10 mouse cellular contexts compared by ENCODE assay signal in genomic region chr9:108304716-108305115, GRCm38 (mm10). TPM values are rescaled to one million over a fixed set of nuclear protein-coding genes. Genes with fewer than 3 reads are reported as not detected.
A peak's percentile ranks its signal among the peaks of the same experiment; 100 is the strongest.
DNase-seq lines count a peak whose midpoint lies in the region; ATAC-seq and TF ChIP-seq lines count a peak whose summit lies in the region.
"Had no signal": no experiment of that assay in that cellular context is flagged by ENCODE, and none has a peak within 500 bp of the region (broad histone marks: within the 10 kb centered on the region; RNA-seq: fewer than 3 reads in every experiment).

No protein-coding gene starts in this region.

- H3K4me3 ChIP-seq in erythroblast, embryonic 14.5 days (replicated peaks): peak overlapping the region; percentile 83
- H3K4me3 ChIP-seq in MEL (ENCODE audit: control insufficient read depth in 1 of 2, insufficient read depth in 1 of 2, low read depth in 2 of 2, low read length in 2 of 2): peak overlapping the region; percentile 75 to 83; a peak in 2 of 4 replicates
- peak overlapping the region; percentile 93 for H3K4me3 ChIP-seq in hindbrain, embryonic 10.5 days

- no peaks in the 10 kb centered on the region for H3K9me3 ChIP-seq in erythroblast, embryonic 14.5 days (ENCODE audit: control insufficient read depth, low read length)
- no peaks in the 10 kb centered on the region for H3K9me3 ChIP-seq in MEL (replicated peaks; ENCODE audit: insufficient read depth, low read length)
- no peaks in the 10 kb centered on the region for H3K9me3 ChIP-seq in hindbrain, embryonic 10.5 days

- TF ChIP-seq POLR2A in MEL (IDR thresholded peaks at IDR 0.05; ENCODE audit: control insufficient read depth in 1 of 2, insufficient read depth in 1 of 2, low read depth in 1 of 2, low read length in 2 of 2, poor library complexity in 1 of 2): no peak

- intact Hi-C loops in left cerebral cortex, postnatal 25 days (cut with DNase I): no loop called here

- no peak for DNase-seq in MEL (ENCODE audit: low read depth, low spot score)
- no peak for DNase-seq in hindbrain, embryonic 10.5 days (ENCODE audit: low spot score)
- DNase-seq in embryo, embryonic 11 days: no peak
- DNase-seq in left cerebral cortex, postnatal 25 days (ENCODE audit: low spot score in 2 of 2): no peak
- DNase-seq in kidney, postnatal 10 days: no peak
- DNase-seq: kidney, adult 8-10 months; right cerebral cortex, postnatal 14 days had no signal

- peak overlapping the region; percentile 83 for H3K9ac ChIP-seq in MEL (ENCODE audit: control insufficient read depth, low read depth, low read length, poor library complexity, severe bottlenecking)

- H3K27ac ChIP-seq in MEL (ENCODE audit: control insufficient read depth, low read depth, low read length): 0 out of 2 replicates have a peak overlapping the region, but pooled peaks have one; percentile 81
- H3K27ac ChIP-seq in hindbrain, embryonic 10.5 days: peak overlapping the region; percentile 99; the same call in 1 of the 2 replicates

- WGBS in hindbrain, embryonic 10.5 days: 85% methylated on average over 4 of the region's 4 CpGs

- no peak for ATAC-seq in erythroblast, adult 5-6 weeks (replicated peaks; ENCODE audit: low FRiP score, poor library complexity, severe bottlenecking)
- ATAC-seq in megakaryocyte-erythroid progenitor cell, adult 5-6 weeks (replicated peaks; ENCODE audit: low FRiP score, low TSS enrichment, poor library complexity, severe bottlenecking): peak; percentile 31; the same call in 1 of the 2 replicates

- no peaks in the 10 kb centered on the region for H3K27me3 ChIP-seq in erythroblast, embryonic 14.5 days (ENCODE audit: control insufficient read depth)
- no peaks in the 10 kb centered on the region for H3K27me3 ChIP-seq in MEL (ENCODE audit: control insufficient read depth in 1 of 2, insufficient read depth in 2 of 2, low read length in 2 of 2)
- H3K27me3 ChIP-seq in hindbrain, embryonic 10.5 days (ENCODE audit: insufficient read depth, poor library complexity, severe bottlenecking): no peaks in the 10 kb centered on the region

- peaks cover 50% of the 10 kb centered on the region for H3K4me1 ChIP-seq in erythroblast, embryonic 14.5 days (ENCODE audit: control insufficient read depth)
- H3K4me1 ChIP-seq in MEL (ENCODE audit: control insufficient read depth in 1 of 2, insufficient read depth in 2 of 2, low read length in 2 of 2): peaks cover 4 to 19% of the 10 kb centered on the region in 2 experiments; a peak in 3 of 4 replicates
- peaks cover 35% of the 10 kb centered on the region for H3K4me1 ChIP-seq in hindbrain, embryonic 10.5 days (replicated peaks)

- H3K79me2 ChIP-seq in MEL (ENCODE audit: control insufficient read depth, insufficient read depth, low read length, poor library complexity): peaks cover 36% of the 10 kb centered on the region

- TF ChIP-seq EP300 in MEL (IDR thresholded peaks at IDR 0.05; ENCODE audit: low read depth in 1 of 2, low read length in 2 of 2): 0 out of 4 replicates have a peak, but pooled peaks of 1 of the 2 experiments have one; percentile 24

- TF ChIP-seq CTCF in MEL (IDR thresholded peaks at IDR 0.05 in 2 of 3, conservative IDR thresholded peaks at IDR 0.05 in 1 of 3; ENCODE audit: control insufficient read depth in 1 of 3, insufficient read depth in 1 of 3, low read depth in 2 of 3, low read length in 3 of 3, poor library complexity in 1 of 3, severe bottlenecking in 1 of 3): no peak

- peaks cover 50% of the 10 kb centered on the region for H3K36me3 ChIP-seq in erythroblast, embryonic 14.5 days (ENCODE audit: control insufficient read depth)
- H3K36me3 ChIP-seq in MEL (ENCODE audit: control insufficient read depth in 1 of 2, insufficient read depth in 2 of 2, low read length in 2 of 2): peaks cover 0 to 30% of the 10 kb centered on the region in 2 experiments; a peak in 3 of 4 replicates
- H3K36me3 ChIP-seq in hindbrain, embryonic 10.5 days: peaks cover 44% of the 10 kb centered on the region

- TF ChIP-seq RAD21 in MEL (IDR thresholded peaks at IDR 0.05; ENCODE audit: low read depth, low read length): no peak

TF ChIP-seq in MEL, 35 proteins besides CTCF, POLR2A, EP300 and RAD21 (continues in another document):
- TF ChIP-seq ETS1 (IDR thresholded peaks at IDR 0.05; ENCODE audit: low read depth, low read length): 0 out of 2 replicates have a peak, but pooled peaks have one; percentile 40
- peak; percentile 79; the same call in 1 of the 2 replicates for TF ChIP-seq MEF2A (IDR thresholded peaks at IDR 0.05; ENCODE audit: extremely low read depth, insufficient replicate concordance, low read depth, low read length, poor library complexity, severe bottlenecking)
- peak; percentile 41; the same call in 1 of the 2 replicates for TF ChIP-seq TCF12 (IDR thresholded peaks at IDR 0.05; ENCODE audit: low read depth, low read length)
- TF ChIP-seq CHD2 (IDR thresholded peaks at IDR 0.05; ENCODE audit: low read length): no peak
- 0 out of 2 replicates have a peak, but pooled peaks have one; percentile 34 for TF ChIP-seq TBP (IDR thresholded peaks at IDR 0.05; ENCODE audit: low read depth, low read length)
- peak; percentile 11; the same call in 1 of the 2 replicates for TF ChIP-seq TAL1 (IDR thresholded peaks at IDR 0.05; ENCODE audit: low read length)

RNA-seq across cellular contexts. Expression of gene Rhoa, which starts 1.2 kb away (rescaled TPM):
- 12.9 and 13.9 TPM in 2 replicates for polyA plus RNA-seq in erythroblast, embryonic 14.5 days (2012)
- 149 and 157 TPM in 2 replicates for total RNA-seq in erythroblast, adult 5-6 weeks (2015; ENCODE audit: low replicate concordance)
- total RNA-seq in erythroblast, adult 5-6 weeks (2017; ENCODE audit: low replicate concordance): 238 and 268 TPM in 2 replicates
- total RNA-seq in MEL (2012; rRNA removed): 80.9 and 83.1 TPM in 2 replicates
- polyA plus RNA-seq in MEL (2012; ENCODE audit: insufficient read depth in 1 of 2, insufficient read length in 2 of 2, low read depth in 1 of 2, low replicate concordance in 2 of 2, missing spikeins in 1 of 2): 100 to 1,000 TPM in 1 of 2 experiments, not detected in 1; 241 TPM
- polyA plus RNA-seq in hindbrain, embryonic 10.5 days (2016; fragmentation: Nextera tagmentation; extraction: Ambion mirVana): 271 and 385 TPM in 2 replicates
- total RNA-seq in megakaryocyte-erythroid progenitor cell, adult 5-6 weeks (2014; fragmentation: Nextera tagmentation): 148 and 275 TPM in 2 replicates
- total RNA-seq in megakaryocyte-erythroid progenitor cell, adult 5-6 weeks (2017): 249 and 303 TPM in 2 replicates
- total RNA-seq in left cerebral cortex, postnatal 25 days (2021): 100 to 1,000 TPM; 165 to 175 TPM

RNA-seq across cellular contexts. Expression of gene Tcta, which starts 1.2 kb away (rescaled TPM):
- polyA plus RNA-seq in erythroblast, embryonic 14.5 days (2012): 0.16 TPM in 2 replicates
- 6.1 and 9.2 TPM in 2 replicates for total RNA-seq in erythroblast, adult 5-6 weeks (2015; ENCODE audit: low replicate concordance)
- total RNA-seq in erythroblast, adult 5-6 weeks (2017; ENCODE audit: low replicate concordance): 4.1 and 4.5 TPM in 2 replicates
- total RNA-seq in MEL (2012; rRNA removed): 3.4 and 4.9 TPM in 2 replicates
- polyA plus RNA-seq in MEL (2012; ENCODE audit: insufficient read depth in 1 of 2, insufficient read length in 2 of 2, low read depth in 1 of 2, low replicate concordance in 2 of 2, missing spikeins in 1 of 2): 1 to 10 TPM in 1 of 2 experiments, not detected in 1; 7.0 TPM
- polyA plus RNA-seq in hindbrain, embryonic 10.5 days (2016; fragmentation: Nextera tagmentation; extraction: Ambion mirVana): 20.7 and 32.7 TPM in 2 replicates
- 2.8 and 8.2 TPM in 2 replicates for total RNA-seq in megakaryocyte-erythroid progenitor cell, adult 5-6 weeks (2014; fragmentation: Nextera tagmentation)
- total RNA-seq in megakaryocyte-erythroid progenitor cell, adult 5-6 weeks (2017): 1.4 and 4.3 TPM in 2 replicates
- total RNA-seq in left cerebral cortex, postnatal 25 days (2021): 10 to 100 TPM; 33.2 to 34.6 TPM

RNA-seq across cellular contexts. Expression of gene Amt, which starts 8.1 kb away (rescaled TPM):
- polyA plus RNA-seq in erythroblast, embryonic 14.5 days (2012): not detected in 2 replicates
- not detected in 2 replicates for total RNA-seq in erythroblast, adult 5-6 weeks (2015; ENCODE audit: low replicate concordance)
- total RNA-seq in erythroblast, adult 5-6 weeks (2017; ENCODE audit: low replicate concordance): 0.51 TPM in 1 of 2 replicates, not detected in the other
- total RNA-seq in MEL (2012; rRNA removed): 0.15 and 0.26 TPM in 2 replicates
- polyA plus RNA-seq in MEL (2012; ENCODE audit: insufficient read depth in 1 of 2, insufficient read length in 2 of 2, low read depth in 1 of 2, low replicate concordance in 2 of 2, missing spikeins in 1 of 2): under 1 TPM in 1 of 2 experiments, not detected in 1; 0.58 TPM
- 31.4 and 34.7 TPM in 2 replicates for polyA plus RNA-seq in hindbrain, embryonic 10.5 days (2016; fragmentation: Nextera tagmentation; extraction: Ambion mirVana)
- total RNA-seq in megakaryocyte-erythroid progenitor cell, adult 5-6 weeks (2014; fragmentation: Nextera tagmentation): 0.28 TPM in 1 of 2 replicates, not detected in the other
- total RNA-seq in megakaryocyte-erythroid progenitor cell, adult 5-6 weeks (2017): 0.23 TPM in 1 of 2 replicates, not detected in the other
- total RNA-seq in left cerebral cortex, postnatal 25 days (2021): 10 to 100 TPM; 31.1 to 35.0 TPM

RNA-seq across cellular contexts. Expression of gene Nicn1, which starts 14.5 kb away (rescaled TPM):
- not detected in 2 replicates for polyA plus RNA-seq in erythroblast, embryonic 14.5 days (2012)
- 0.58 TPM in 1 of 2 replicates, not detected in the other for total RNA-seq in erythroblast, adult 5-6 weeks (2015; ENCODE audit: low replicate concordance)
- 1.0 TPM in 1 of 2 replicates, not detected in the other for total RNA-seq in erythroblast, adult 5-6 weeks (2017; ENCODE audit: low replicate concordance)
- 1.6 and 2.0 TPM in 2 replicates for total RNA-seq in MEL (2012; rRNA removed)
- 1 to 10 TPM in 1 of 2 experiments, not detected in 1; 4.7 TPM for polyA plus RNA-seq in MEL (2012; ENCODE audit: insufficient read depth in 1 of 2, insufficient read length in 2 of 2, low read depth in 1 of 2, low replicate concordance in 2 of 2, missing spikeins in 1 of 2)
- polyA plus RNA-seq in hindbrain, embryonic 10.5 days (2016; fragmentation: Nextera tagmentation; extraction: Ambion mirVana): 39.5 and 54.3 TPM in 2 replicates
- total RNA-seq in megakaryocyte-erythroid progenitor cell, adult 5-6 weeks (2014; fragmentation: Nextera tagmentation): 3.1 and 5.0 TPM in 2 replicates
- total RNA-seq in megakaryocyte-erythroid progenitor cell, adult 5-6 weeks (2017): 1.4 TPM in 1 of 2 replicates, not detected in the other
- total RNA-seq in left cerebral cortex, postnatal 25 days (2021): 100 to 1,000 TPM; 113 to 121 TPM

RNA-seq across cellular contexts. Expression of gene Gpx1, which starts 34.0 kb away (rescaled TPM):
- polyA plus RNA-seq in erythroblast, embryonic 14.5 days (2012): 533 and 609 TPM in 2 replicates
- total RNA-seq in erythroblast, adult 5-6 weeks (2015; ENCODE audit: low replicate concordance): 5,168 and 5,395 TPM in 2 replicates
- total RNA-seq in erythroblast, adult 5-6 weeks (2017; ENCODE audit: low replicate concordance): 4,534 and 5,176 TPM in 2 replicates
- total RNA-seq in MEL (2012; rRNA removed): 1,163 and 1,351 TPM in 2 replicates
- 1,000 to 10,000 TPM; 1,085 to 1,266 TPM for polyA plus RNA-seq in MEL (2012; ENCODE audit: insufficient read depth in 1 of 2, insufficient read length in 2 of 2, low read depth in 1 of 2, low replicate concordance in 2 of 2, missing spikeins in 1 of 2)
- 816 and 892 TPM in 2 replicates for polyA plus RNA-seq in hindbrain, embryonic 10.5 days (2016; fragmentation: Nextera tagmentation; extraction: Ambion mirVana)
- 1,807 and 1,840 TPM in 2 replicates for total RNA-seq in megakaryocyte-erythroid progenitor cell, adult 5-6 weeks (2014; fragmentation: Nextera tagmentation)
- total RNA-seq in megakaryocyte-erythroid progenitor cell, adult 5-6 weeks (2017): 887 and 925 TPM in 2 replicates
- 100 to 1,000 TPM; 104 to 106 TPM for total RNA-seq in left cerebral cortex, postnatal 25 days (2021)

Comparison
In these comparisons a context has a peak if more than half of its experiments do, and no peak if none do; other contexts are left out.
1. RNA of gene Amt, which starts 8.1 kb away (total RNA-seq): 31.1 to 35.0 TPM in left cerebral cortex, postnatal 25 days; 0.51 TPM in erythroblast, adult 5-6 weeks, 0.23 to 0.28 TPM in megakaryocyte-erythroid progenitor cell, adult 5-6 weeks and 0.15 to 0.26 TPM in MEL; every median in the first group is over 10 times any median in the second.
2. Peak in every context shown above with its lines, with median percentiles within 50 percentile points of each other: H3K4me3 ChIP-seq.